Mouse (Mus musculus) cerebellum, adult 11 months (tissue): ENCODE measurements around the gene Trim10.
A peak's percentile ranks its signal among the peaks of the same experiment; 100 is the strongest.

Source experiments
- DNase-seq: peaks from one replicate; pipeline ENCODE4 v3.0.0; 2022

The Trim10 gene

DNA sequence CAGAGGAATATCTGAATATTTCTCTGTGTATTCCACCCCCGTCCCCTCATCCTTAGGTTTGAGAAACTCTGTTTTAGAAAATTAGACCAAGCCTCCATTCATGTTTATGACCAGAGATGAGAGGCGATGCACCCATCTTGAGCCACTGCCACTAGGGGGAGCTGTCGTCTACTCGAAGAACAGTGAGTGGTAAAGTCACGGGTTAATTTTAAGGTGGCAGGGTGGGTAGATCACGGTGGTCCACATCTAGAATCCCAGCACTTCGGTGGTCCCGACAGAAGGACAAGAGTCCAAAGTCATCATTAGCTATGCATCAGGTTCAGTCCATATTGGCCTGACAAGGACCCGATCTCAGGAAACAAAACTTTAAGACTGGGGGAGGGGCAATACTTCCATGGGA, 45.7 kb downstream of the Trim10 start:
- peak; percentile 31 for DNase-seq

DNA sequence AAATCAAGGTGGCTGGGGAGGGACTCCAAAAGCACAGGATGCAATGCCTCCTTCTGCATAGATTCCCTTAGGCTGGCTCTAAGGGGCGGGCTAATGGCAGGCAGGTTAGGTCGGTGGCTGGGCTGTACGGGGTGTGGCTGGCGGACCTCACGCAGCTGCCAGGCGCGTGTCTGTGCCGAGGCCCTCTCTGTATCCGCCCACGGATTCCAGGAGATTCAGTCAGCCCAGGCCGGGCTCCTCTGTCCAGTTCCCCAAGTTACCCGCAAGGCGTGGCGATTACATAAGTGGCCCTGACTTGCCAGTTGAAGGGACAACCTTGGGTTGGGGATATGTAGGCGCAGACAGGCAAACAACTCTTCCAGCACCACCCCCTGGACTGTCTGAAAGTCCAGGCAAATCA, 50.9 kb downstream of the Trim10 start:
- DNase-seq = no peak

DNA sequence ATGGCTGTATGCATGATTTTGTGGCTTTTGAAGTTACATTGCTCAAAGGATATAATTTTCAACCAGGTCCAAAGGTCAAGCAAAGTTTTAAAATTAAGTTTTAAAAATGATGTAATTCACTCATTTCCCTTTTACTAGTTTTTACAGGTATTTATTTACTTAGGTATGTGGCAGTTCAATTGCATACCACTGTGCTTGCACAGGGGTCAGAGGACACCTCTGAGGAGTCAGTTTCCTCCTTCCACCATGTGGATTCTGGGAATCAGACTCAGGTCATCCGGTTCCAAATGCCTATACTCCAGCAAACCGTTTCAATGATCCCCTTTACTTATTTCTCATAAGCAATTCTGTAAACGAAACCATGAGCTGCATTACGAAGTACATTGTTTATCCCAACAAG, 53.3 kb downstream of the Trim10 start:
- no peak for DNase-seq

DNA sequence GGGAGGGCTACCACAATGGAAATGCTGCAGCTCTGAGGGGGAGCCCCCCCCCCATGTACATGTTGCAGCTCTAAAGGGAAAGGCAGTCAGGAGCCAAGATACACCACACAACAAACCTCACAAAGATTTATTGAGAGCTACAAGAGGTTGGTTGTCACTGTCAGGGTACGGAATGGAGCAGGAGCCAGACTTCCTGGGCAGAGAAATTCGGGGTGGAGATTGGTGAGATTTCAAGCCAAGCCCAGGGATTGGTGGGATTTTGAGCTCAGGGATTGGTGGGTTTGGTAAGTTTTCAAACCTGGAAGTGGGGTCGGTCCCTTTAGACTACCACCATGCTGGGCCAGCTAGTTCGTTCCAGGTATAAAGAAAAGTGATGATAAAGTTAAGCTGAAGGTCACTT, 54.1 kb downstream of the Trim10 start:
- no peak for DNase-seq
